Mouse (Mus musculus): ENCODE data around the gene P3h3. TPM values are rescaled to one million over a fixed set of nuclear protein-coding genes. Genes with fewer than 3 reads are reported as not detected.
A peak's percentile ranks its signal among the peaks of the same experiment; 100 is the strongest.

Gene P3h3
- polyA plus RNA-seq, 1 experiment from 2014 or later: 59.8 TPM

DNA sequence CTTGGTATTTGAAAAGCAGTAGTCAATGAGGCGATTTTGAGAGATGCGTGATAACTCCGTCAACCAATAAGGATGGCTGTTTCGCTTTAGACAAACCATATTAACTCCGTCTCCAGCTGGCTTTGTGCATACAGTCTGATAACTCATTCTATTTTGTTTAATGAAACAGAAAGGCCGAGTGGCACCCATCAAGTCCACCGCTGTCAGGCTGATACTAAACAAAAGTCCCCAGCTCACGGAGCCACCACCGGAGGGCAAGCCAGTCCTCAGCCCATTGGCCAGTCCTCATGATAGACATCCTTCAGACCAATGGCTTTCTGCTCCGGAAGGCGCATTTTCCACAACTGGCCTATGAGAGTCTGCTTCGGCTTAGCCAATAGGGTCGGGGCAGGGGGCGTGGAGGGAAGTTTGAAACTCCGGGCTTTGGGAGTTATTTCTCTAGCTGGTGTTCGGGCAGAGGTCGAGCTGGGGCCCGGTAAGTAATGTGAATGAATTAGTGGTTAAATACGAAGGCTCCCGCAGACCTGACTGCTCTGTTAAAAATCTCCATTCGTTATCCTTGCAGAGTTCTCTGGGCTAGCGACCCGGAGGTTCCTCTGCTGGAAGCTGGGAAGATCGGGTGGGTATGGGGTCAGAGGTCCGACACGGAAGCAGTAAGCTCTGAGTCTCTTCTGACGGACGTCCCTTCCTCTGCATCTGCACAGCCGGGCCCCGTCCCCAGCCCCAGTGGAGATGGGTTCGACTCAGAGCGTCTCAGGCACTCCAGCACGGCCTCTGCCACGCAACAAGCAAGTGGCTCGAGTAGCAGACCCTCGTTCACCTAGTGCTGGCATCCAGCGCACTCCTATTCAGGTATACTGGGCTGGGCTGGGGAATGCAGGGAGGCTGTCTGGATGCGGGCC is 27.5 kb downstream of the P3h3 start:
- peak overlapping the region; percentile 59 for H3K4me3 ChIP-seq (replicated peaks)
- H3K36me3 ChIP-seq: peaks cover 55% of the 10 kb centered on the region
- H3K9me3 ChIP-seq: no peaks in the 10 kb centered on the region
- H3K4me2 ChIP-seq: peak overlapping the region; percentile 72
- 1% methylated on average over 38 of the region's 38 CpGs for WGBS
- peak overlapping the region; percentile 91 for H3K27ac ChIP-seq
- peak; percentile 86 for ATAC-seq (ENCODE audit: insufficient number of reproducible peaks, insufficient read depth, low FRiP score, low TSS enrichment, low read depth)
- peak overlapping the region; percentile 69 for H3K9ac ChIP-seq (replicated peaks)
- H3K27me3 ChIP-seq: no peaks in the 10 kb centered on the region
- peaks cover 32% of the 10 kb centered on the region for H3K4me1 ChIP-seq (replicated peaks)

GRCm38 (mm10) chr6:124828868-124829798 is 28.4 kb downstream of the P3h3 start, which contains the start of the genes Usp5 and Cdca3:
Usp5 (minus strand) TSS chr6:124829484.
Cdca3 (plus strand) TSS chr6:124829547.
- H3K4me1 ChIP-seq (replicated peaks): peaks cover 31% of the 10 kb centered on the region
- H3K27ac ChIP-seq: peak within 1 kb of the TSS; percentile 91
- peak; percentile 95 for ATAC-seq (ENCODE audit: insufficient number of reproducible peaks, insufficient read depth, low FRiP score, low TSS enrichment, low read depth)
- no peaks in the 10 kb centered on the region for H3K9me3 ChIP-seq
- H3K27me3 ChIP-seq: no peaks in the 10 kb centered on the region
- H3K9ac ChIP-seq (replicated peaks): peak within 1 kb of the TSS; percentile 70
- peaks cover 57% of the 10 kb centered on the region for H3K36me3 ChIP-seq
- peak within 1 kb of the TSS; percentile 59 for H3K4me3 ChIP-seq (replicated peaks)
- peak within 1 kb of the TSS; percentile 91 for H3K4me2 ChIP-seq
- under 1% methylated on average over 55 of the region's 55 CpGs for WGBS

- Histone ChIP-seq H3K4me2 (peak overlapping the region; percentile 91), H3K4me1 (replicated peaks) (peaks cover 31% of the 10 kb centered on the region), H3K27me3 (no peaks in the 10 kb centered on the region), H3K27ac (peak overlapping the region; percentile 3; the same call in 1 of the 2 replicates), H3K9ac (replicated peaks) (peak overlapping the region; percentile 70), H3K36me3 (peaks cover 57% of the 10 kb centered on the region), H3K4me3 (replicated peaks) (peak overlapping the region; percentile 59), H3K9me3 (no peaks in the 10 kb centered on the region)
- ATAC-seq (ENCODE audit: insufficient number of reproducible peaks, insufficient read depth, low FRiP score, low TSS enrichment, low read depth): no peak
- 24% methylated on average over 10 of the region's 10 CpGs for WGBS
These were observed 29.4 kb downstream of the P3h3 start for GRCm38 (mm10) chr6:124828101-124828592.

DNA sequence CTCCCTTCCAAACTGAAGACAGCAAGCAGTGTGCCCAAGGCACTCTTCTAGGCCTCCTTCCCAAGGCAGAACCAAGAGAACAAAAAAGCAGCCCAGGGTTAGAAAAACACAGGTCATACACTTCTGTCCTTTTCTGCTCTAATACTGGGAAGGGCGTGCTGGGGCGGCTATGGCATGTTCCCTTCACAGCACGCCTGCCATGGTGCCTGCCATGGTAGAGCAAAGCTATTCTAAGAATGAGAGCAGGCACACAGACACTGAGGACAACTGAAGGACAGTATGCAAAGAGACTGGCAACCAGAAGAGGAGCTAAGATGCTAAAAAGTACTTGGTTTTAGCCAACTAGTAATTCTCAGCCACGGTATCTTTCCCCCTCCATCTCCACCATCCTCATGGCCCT is 35.5 kb downstream of the P3h3 start:
- H3K27me3 ChIP-seq: no peaks in the 10 kb centered on the region
- ATAC-seq (ENCODE audit: insufficient number of reproducible peaks, insufficient read depth, low FRiP score, low TSS enrichment, low read depth): no peak
- no peak overlapping the region for H3K4me3 ChIP-seq (replicated peaks)

DNA sequence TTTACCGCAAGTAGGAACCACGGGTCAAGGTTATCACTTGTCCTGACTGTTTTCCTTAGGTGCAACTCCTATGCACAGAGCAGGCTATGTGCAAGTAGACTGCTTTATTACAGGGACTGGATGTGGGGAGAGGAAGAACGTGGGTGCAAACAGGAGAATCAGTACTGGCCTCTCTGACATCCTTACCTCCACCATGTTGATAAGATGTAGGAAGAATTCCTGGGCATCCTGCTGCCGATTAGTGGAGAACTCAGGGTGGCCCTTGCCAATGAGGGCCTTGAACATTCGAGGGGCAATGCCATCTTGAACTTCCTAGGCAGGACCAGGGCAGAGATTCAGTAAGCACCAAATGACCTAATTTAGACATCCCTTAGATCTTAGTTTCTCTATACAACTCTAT is 36.7 kb downstream of the P3h3 start:
- Histone ChIP-seq H3K9ac (replicated peaks) (no peak overlapping the region), H3K4me3 (replicated peaks) (no peak overlapping the region), H3K4me2 (no peak overlapping the region), H3K9me3 (no peaks in the 10 kb centered on the region), H3K27ac (no peak overlapping the region), H3K27me3 (no peaks in the 10 kb centered on the region), H3K36me3 (peaks cover 100% of the 10 kb centered on the region), H3K4me1 (replicated peaks) (no peaks in the 10 kb centered on the region)
- ATAC-seq (ENCODE audit: insufficient number of reproducible peaks, insufficient read depth, low FRiP score, low TSS enrichment, low read depth): no peak
- 92% methylated on average over 5 of the region's 5 CpGs for whole genome bisulfite sequencing

More for the DNA sequence above, 35.5 kb downstream of the P3h3 start:
- H3K9ac ChIP-seq (replicated peaks): no peak overlapping the region
- no peak overlapping the region for H3K4me2 ChIP-seq
- H3K9me3 ChIP-seq: no peaks in the 10 kb centered on the region
- H3K27ac ChIP-seq: no peak overlapping the region
- peaks cover 99% of the 10 kb centered on the region for H3K36me3 ChIP-seq
- H3K4me1 ChIP-seq (replicated peaks): no peaks in the 10 kb centered on the region
- 98% methylated on average over 4 of the region's 4 CpGs for whole genome bisulfite sequencing

GRCm38 (mm10) chr6:124817971-124818370 is 39.6 kb downstream of the P3h3 start:
- Histone ChIP-seq H3K4me2 (no peak overlapping the region), H3K9ac (replicated peaks) (no peak overlapping the region), H3K4me1 (replicated peaks) (peaks cover 11% of the 10 kb centered on the region), H3K27ac (no peak overlapping the region), H3K27me3 (no peaks in the 10 kb centered on the region), H3K4me3 (replicated peaks) (no peak overlapping the region), H3K9me3 (no peaks in the 10 kb centered on the region), H3K36me3 (peaks cover 81% of the 10 kb centered on the region)
- no peak for ATAC-seq (ENCODE audit: insufficient number of reproducible peaks, insufficient read depth, low FRiP score, low TSS enrichment, low read depth)
- WGBS: 92% methylated on average over 8 of the region's 8 CpGs

GRCm38 (mm10) chr6:124817563-124817962 is 40.0 kb downstream of the P3h3 start:
- 94% methylated on average over 8 of the region's 8 CpGs for WGBS
- Histone ChIP-seq H3K9me3 (no peaks in the 10 kb centered on the region), H3K9ac (replicated peaks) (no peak overlapping the region), H3K27ac (no peak overlapping the region), H3K4me3 (replicated peaks) (no peak overlapping the region), H3K4me2 (no peak overlapping the region), H3K27me3 (no peaks in the 10 kb centered on the region), H3K36me3 (peaks cover 78% of the 10 kb centered on the region), H3K4me1 (replicated peaks) (peaks cover 15% of the 10 kb centered on the region)
- ATAC-seq (ENCODE audit: insufficient number of reproducible peaks, insufficient read depth, low FRiP score, low TSS enrichment, low read depth): no peak

GRCm38 (mm10) chr6:124817125-124817524 is 40.4 kb downstream of the P3h3 start:
- H3K4me3 ChIP-seq (replicated peaks): no peak overlapping the region
- ATAC-seq (ENCODE audit: insufficient number of reproducible peaks, insufficient read depth, low FRiP score, low TSS enrichment, low read depth): no peak
- no peak overlapping the region for H3K27ac ChIP-seq
- no peak overlapping the region for H3K4me2 ChIP-seq
- H3K4me1 ChIP-seq (replicated peaks): peaks cover 20% of the 10 kb centered on the region
- H3K36me3 ChIP-seq: peaks cover 78% of the 10 kb centered on the region
- WGBS: 96% methylated on average over 11 of the region's 11 CpGs
- no peak overlapping the region for H3K9ac ChIP-seq (replicated peaks)
- no peaks in the 10 kb centered on the region for H3K27me3 ChIP-seq
- no peaks in the 10 kb centered on the region for H3K9me3 ChIP-seq

DNA sequence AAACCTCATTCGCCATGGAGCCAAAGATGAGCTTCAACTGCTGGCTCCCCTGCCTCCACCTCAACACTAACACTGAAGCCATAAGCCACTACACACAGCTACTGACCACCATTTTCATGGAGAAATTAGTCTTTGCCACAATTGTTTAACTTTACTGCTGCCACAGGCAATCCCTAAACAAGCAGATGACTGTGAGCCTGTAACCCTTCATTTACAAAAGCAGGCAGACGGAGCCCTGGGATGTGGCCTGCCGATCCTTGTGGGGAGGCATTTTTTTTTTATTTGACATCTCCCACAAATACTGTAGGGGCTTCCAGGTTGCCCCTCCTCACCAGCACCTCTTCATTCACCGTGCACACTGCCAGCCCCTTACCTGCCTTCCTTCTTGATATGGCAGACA is 40.9 kb downstream of the P3h3 start:
- Histone ChIP-seq H3K4me2 (no peak overlapping the region), H3K9ac (replicated peaks) (no peak overlapping the region), H3K4me3 (replicated peaks) (no peak overlapping the region), H3K36me3 (peaks cover 78% of the 10 kb centered on the region), H3K27me3 (no peaks in the 10 kb centered on the region), H3K27ac (no peak overlapping the region), H3K9me3 (no peaks in the 10 kb centered on the region), H3K4me1 (replicated peaks) (peaks cover 24% of the 10 kb centered on the region)
- 91% methylated on average over 4 of the region's 4 CpGs for WGBS
- no peak for ATAC-seq (ENCODE audit: insufficient number of reproducible peaks, insufficient read depth, low FRiP score, low TSS enrichment, low read depth)

DNA sequence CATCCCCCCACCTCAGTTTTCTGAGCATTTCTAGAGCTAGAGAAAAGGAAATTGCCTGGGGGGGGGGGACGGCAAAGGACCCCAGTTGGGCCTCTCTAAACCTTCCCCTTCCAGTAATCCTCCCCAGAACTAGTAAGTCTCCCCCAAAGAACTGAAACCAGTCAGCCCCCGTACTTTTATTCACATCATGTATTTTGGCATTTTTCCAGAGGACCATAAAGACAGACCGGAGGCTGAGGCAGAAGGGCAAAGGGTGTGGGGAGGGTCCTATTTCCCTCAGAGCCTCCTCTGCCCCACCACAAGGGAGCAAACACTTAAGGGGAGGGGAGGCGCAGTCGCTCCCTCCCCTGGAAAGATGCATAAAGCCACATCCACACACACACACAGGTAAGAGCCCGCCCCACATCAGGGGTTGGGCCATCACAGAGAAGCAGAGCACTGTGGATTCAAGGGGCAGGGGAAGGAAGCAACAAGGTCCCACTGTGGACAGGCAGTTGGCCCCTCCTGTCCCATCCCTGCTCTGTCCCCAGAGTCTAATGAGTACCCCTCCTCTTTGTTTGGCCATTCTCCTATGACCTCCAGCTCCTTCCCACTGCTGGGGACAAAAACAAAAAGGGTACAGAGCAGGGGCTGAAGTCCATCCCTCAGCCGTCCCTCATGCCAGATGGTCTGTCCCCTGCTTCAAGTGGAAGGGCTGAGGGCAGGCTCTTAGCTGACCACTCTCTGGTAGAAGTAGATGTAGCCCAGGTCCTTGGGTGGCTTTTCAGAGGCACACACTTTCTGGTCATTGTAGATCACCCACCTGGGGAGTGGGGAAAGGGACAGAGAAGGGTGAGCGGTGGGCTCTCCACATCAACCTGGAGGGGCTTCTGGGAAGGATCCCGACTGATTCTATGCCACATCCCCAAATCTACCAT is 42.4 kb downstream of the P3h3 start:
- 69% methylated on average over 9 of the region's 9 CpGs for WGBS
- H3K27ac ChIP-seq: peak overlapping the region; percentile 96

More for the DNA sequence above, 42.4 kb downstream of the P3h3 start:
- no peak overlapping the region for H3K4me3 ChIP-seq (replicated peaks)
- H3K4me2 ChIP-seq: peak overlapping the region; percentile 80
- no peak for ATAC-seq (ENCODE audit: insufficient number of reproducible peaks, insufficient read depth, low FRiP score, low TSS enrichment, low read depth)
- H3K9me3 ChIP-seq: no peaks in the 10 kb centered on the region
- H3K36me3 ChIP-seq: peaks cover 77% of the 10 kb centered on the region
- H3K9ac ChIP-seq (replicated peaks): 0 out of 2 replicates have a peak overlapping the region, but pooled peaks have one; percentile 19
- H3K27me3 ChIP-seq: no peaks in the 10 kb centered on the region
- peaks cover 29% of the 10 kb centered on the region for H3K4me1 ChIP-seq (replicated peaks)

Data from limb, embryonic 12.5 days (tissue).